Mouse (Mus musculus) c-Kit-positive CD71-positive TER-119-positive erythroid progenitor cells, embryonic 14.5 days (primary cell): ENCODE results near the gene Art2b.
"Not testable (repeated sequence)": the region's sequence is repeated elsewhere in the genome, so short reads cannot be mapped to it uniquely, and the experiment has no call there.

Source experiments
- DNase-seq: peaks from one replicate; pipeline ENCODE4 v3.0.0-alpha.2; 2013; ENCODE audit warnings: low spot score

Art2b gene

GRCm38 (mm10) chr7:101559393-101559792, 26.0 kb downstream of the Art2b start:
- not testable (repeated sequence) for DNase-seq

GRCm38 (mm10) chr7:101557391-101557790, 28.0 kb downstream of the Art2b start:
- no peak for DNase-seq

GRCm38 (mm10) chr7:101555473-101555872, 29.9 kb downstream of the Art2b start:
- DNase-seq: not testable (repeated sequence)

- no peak for DNase-seq
Observed at GRCm38 (mm10) chr7:101551530-101551929, 33.9 kb downstream of the Art2b start.

GRCm38 (mm10) chr7:101550686-101551485, 34.5 kb downstream of the Art2b start:
- DNase-seq: no peak

- no peak for DNase-seq
Observed at GRCm38 (mm10) chr7:101549266-101549665, 36.1 kb downstream of the Art2b start.

- DNase-seq: no peak
Observed at GRCm38 (mm10) chr7:101547651-101548050, 37.7 kb downstream of the Art2b start.

- DNase-seq: no peak
Observed at GRCm38 (mm10) chr7:101541734-101542133, 43.7 kb downstream of the Art2b start.

- peak; percentile 12 for DNase-seq
Observed at GRCm38 (mm10) chr7:101541132-101541531, 44.3 kb downstream of the Art2b start.

GRCm38 (mm10) chr7:101540684-101541083, 44.7 kb downstream of the Art2b start:
- DNase-seq: no peak

- DNase-seq: no peak
Observed at GRCm38 (mm10) chr7:101539774-101540173, 45.6 kb downstream of the Art2b start.

GRCm38 (mm10) chr7:101538141-101538933, 47.1 kb downstream of the Art2b start:
- peak; percentile 28 for DNase-seq

GRCm38 (mm10) chr7:101537541-101537940, 47.9 kb downstream of the Art2b start:
- no peak for DNase-seq

GRCm38 (mm10) chr7:101535517-101535916, 49.9 kb downstream of the Art2b start:
- no peak for DNase-seq

- no peak for DNase-seq
Observed at GRCm38 (mm10) chr7:101535102-101535501, 50.3 kb downstream of the Art2b start.

GRCm38 (mm10) chr7:101534428-101534827, 51.0 kb downstream of the Art2b start:
- no peak for DNase-seq
